9 mouse cellular contexts compared by ENCODE assay signal in the genomic region with DNA sequence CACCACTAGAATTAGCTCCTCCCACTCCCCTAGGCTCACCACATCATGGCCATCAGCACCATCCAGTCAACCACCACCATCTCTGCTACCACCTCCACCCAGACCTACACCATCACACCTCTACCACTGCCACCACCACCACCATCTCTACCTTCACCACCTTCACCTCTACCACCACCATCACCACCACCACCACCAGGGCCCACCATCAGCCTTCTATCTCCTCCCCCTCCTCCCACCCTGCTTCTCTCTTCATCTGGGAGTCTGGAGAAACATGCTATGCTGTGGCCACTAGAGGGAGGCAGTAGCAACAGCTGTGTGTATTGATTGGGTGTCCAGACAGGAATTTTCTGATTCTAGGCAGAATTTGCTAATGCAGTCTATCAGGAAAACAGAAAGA. TPM values are rescaled to one million over a fixed set of nuclear protein-coding genes. Genes with fewer than 3 reads are reported as not detected.
A peak's percentile ranks its signal among the peaks of the same experiment; 100 is the strongest.
DNase-seq lines count a peak whose midpoint lies in the region; ATAC-seq and TF ChIP-seq lines count a peak whose summit lies in the region.
"Had no signal": no experiment of that assay in that cellular context is flagged by ENCODE, and none has a peak within 500 bp of the region (broad histone marks: within the 10 kb centered on the region; RNA-seq: fewer than 3 reads in every experiment).

No protein-coding gene starts in this region.

- no peak for ATAC-seq in liver, embryonic 12.5 days
- ATAC-seq in granulocyte monocyte progenitor cell, adult 5-6 weeks (replicated peaks; ENCODE audit: poor library complexity, severe bottlenecking), result peak; percentile 42
- peak; percentile 64; the same call in 1 of the 2 replicates for ATAC-seq in neural tube, embryonic 12.5 days (ENCODE audit: low FRiP score, low read depth)
- ATAC-seq in heart, embryonic 11.5 days (replicated peaks; ENCODE audit: insufficient number of reproducible peaks, low FRiP score, low TSS enrichment), result no peak

- no peaks in the 10 kb centered on the region for H3K9me3 ChIP-seq in liver, embryonic 12.5 days (replicated peaks)
- H3K9me3 ChIP-seq in neural tube, embryonic 12.5 days, result no peaks in the 10 kb centered on the region
- H3K9me3 ChIP-seq in heart, embryonic 11.5 days (replicated peaks; ENCODE audit: control insufficient read depth, low read length), result no peaks in the 10 kb centered on the region
- H3K9me3 ChIP-seq: liver, embryonic 13.5 days had no signal

- peak; percentile 48; the same call in 1 of the 2 replicates for TF ChIP-seq CTCF in liver, adult 2 months (IDR thresholded peaks at IDR 0.05; ENCODE audit: low read depth, low read length)
- peak; percentile 81 for TF ChIP-seq CTCF in brain, embryonic 14.5 days (IDR thresholded peaks at IDR 0.05; ENCODE audit: borderline replicate concordance, extremely low read depth, insufficient read depth, insufficient read length)
- TF ChIP-seq CTCF in thymus, adult 2 months (IDR thresholded peaks at IDR 0.05; ENCODE audit: borderline replicate concordance, control insufficient read depth, extremely low read depth, insufficient read depth, low read length, poor library complexity), result no peak

- no peak overlapping the region for H3K27ac ChIP-seq in liver, adult 2 months (replicated peaks; ENCODE audit: insufficient read depth, low read depth, low read length)
- H3K27ac ChIP-seq in liver, embryonic 12.5 days, result no peak overlapping the region
- no peak overlapping the region for H3K27ac ChIP-seq in neural tube, embryonic 12.5 days
- H3K27ac ChIP-seq in thymus, adult 2 months (ENCODE audit: control insufficient read depth, insufficient read depth, low read length), result no peak overlapping the region
- no peak overlapping the region for H3K27ac ChIP-seq in heart, embryonic 11.5 days (ENCODE audit: low read depth, low read length)
- H3K27ac ChIP-seq: liver, embryonic 13.5 days had no signal

- no peak overlapping the region for H3K4me2 ChIP-seq in liver, embryonic 12.5 days
- no peak overlapping the region for H3K4me2 ChIP-seq in neural tube, embryonic 12.5 days (replicated peaks)
- no peak overlapping the region for H3K4me2 ChIP-seq in heart, embryonic 11.5 days
- H3K4me2 ChIP-seq: liver, embryonic 13.5 days had no signal

- H3K4me3 ChIP-seq in liver, adult 2 months (ENCODE audit: insufficient read depth, low read depth, low read length), result no peak overlapping the region
- no peak overlapping the region for H3K4me3 ChIP-seq in liver, embryonic 12.5 days
- H3K4me3 ChIP-seq in neural tube, embryonic 12.5 days, result no peak overlapping the region
- H3K4me3 ChIP-seq in thymus, adult 2 months (ENCODE audit: control insufficient read depth, insufficient read depth, low read length), result no peak overlapping the region
- no peak overlapping the region for H3K4me3 ChIP-seq in heart, embryonic 11.5 days (ENCODE audit: low read depth, low read length)
- H3K4me3 ChIP-seq: liver, embryonic 13.5 days had no signal

- no peak overlapping the region for H3K9ac ChIP-seq in liver, adult 2 months (ENCODE audit: low read depth, low read length)
- H3K9ac ChIP-seq in liver, embryonic 12.5 days, result no peak overlapping the region
- H3K9ac ChIP-seq in neural tube, embryonic 12.5 days, result no peak overlapping the region
- no peak overlapping the region for H3K9ac ChIP-seq in heart, embryonic 11.5 days (ENCODE audit: low read depth, low read length)
- H3K9ac ChIP-seq: liver, embryonic 13.5 days had no signal

- TF ChIP-seq POLR2A in liver, adult 2 months (IDR thresholded peaks at IDR 0.05; ENCODE audit: extremely low read depth, insufficient read depth, low read length), result no peak
- TF ChIP-seq POLR2A in brain, embryonic 14.5 days (IDR thresholded peaks at IDR 0.05; ENCODE audit: borderline replicate concordance, extremely low read depth, insufficient read depth, insufficient read length, poor library complexity, severe bottlenecking), result no peak
- no peak for TF ChIP-seq POLR2A in thymus, adult 2 months (IDR thresholded peaks at IDR 0.05; ENCODE audit: control insufficient read depth, extremely low read depth, insufficient read depth, low read length, poor library complexity)

- H3K4me1 ChIP-seq in liver, adult 2 months (ENCODE audit: control insufficient read depth, insufficient read depth, low read length), result no peaks in the 10 kb centered on the region
- no peaks in the 10 kb centered on the region for H3K4me1 ChIP-seq in liver, embryonic 12.5 days
- no peaks in the 10 kb centered on the region for H3K4me1 ChIP-seq in neural tube, embryonic 12.5 days
- H3K4me1 ChIP-seq in thymus, adult 2 months (replicated peaks; ENCODE audit: control insufficient read depth, insufficient read depth, low read length), result no peaks in the 10 kb centered on the region; the same call in 1 of the 2 replicates
- peaks cover 5% of the 10 kb centered on the region; the same call in 1 of the 2 replicates for H3K4me1 ChIP-seq in heart, embryonic 11.5 days (ENCODE audit: control insufficient read depth, insufficient read depth, low read length)
- H3K4me1 ChIP-seq: liver, embryonic 13.5 days had no signal

- no peaks in the 10 kb centered on the region for H3K79me2 ChIP-seq in liver, adult 2 months (ENCODE audit: control insufficient read depth, insufficient read depth, low read length)

- intact Hi-C loops in left cerebral cortex, postnatal 10 days (cut with DNase I), result loop anchor here (5.0 kb wide), 1 partner anchor 45 kb away; no protein-coding TSS in a partner anchor

- no peaks in the 10 kb centered on the region for H3K27me3 ChIP-seq in liver, adult 2 months (ENCODE audit: control insufficient read depth, insufficient read depth, low read length)
- no peaks in the 10 kb centered on the region for H3K27me3 ChIP-seq in liver, embryonic 12.5 days (replicated peaks)
- no peaks in the 10 kb centered on the region for H3K27me3 ChIP-seq in neural tube, embryonic 12.5 days (replicated peaks)
- H3K27me3 ChIP-seq in thymus, adult 2 months (ENCODE audit: control insufficient read depth, insufficient read depth, low read length), result no peaks in the 10 kb centered on the region
- H3K27me3 ChIP-seq in heart, embryonic 11.5 days (ENCODE audit: control insufficient read depth, insufficient read depth, low read length), result no peaks in the 10 kb centered on the region
- H3K27me3 ChIP-seq: liver, embryonic 13.5 days had no signal

- DNase-seq in liver, adult 2 months (ENCODE audit: extremely low read depth, low read depth, low spot score), result no peak
- peak; percentile 77 for DNase-seq in brain, embryonic 14.5 days (ENCODE audit: low read depth)
- peak; percentile 48 to 63 for DNase-seq in left cerebral cortex, postnatal 10 days (ENCODE audit: extremely low spot score in 1 of 2, low spot score in 2 of 2)
- no peak for DNase-seq in thymus, adult 2 months
- DNase-seq: liver, embryonic 13.5 days had no signal

- no peaks in the 10 kb centered on the region for H3K36me3 ChIP-seq in liver, adult 2 months (ENCODE audit: control insufficient read depth, insufficient read depth, low read length)
- H3K36me3 ChIP-seq in liver, embryonic 12.5 days, result no peaks in the 10 kb centered on the region
- H3K36me3 ChIP-seq in neural tube, embryonic 12.5 days, result no peaks in the 10 kb centered on the region
- H3K36me3 ChIP-seq in thymus, adult 2 months (ENCODE audit: control insufficient read depth, insufficient read depth, low read length), result no peaks in the 10 kb centered on the region
- H3K36me3 ChIP-seq in heart, embryonic 11.5 days (ENCODE audit: control insufficient read depth, insufficient read depth, low read length), result no peaks in the 10 kb centered on the region
- H3K36me3 ChIP-seq: liver, embryonic 13.5 days had no signal

RNA-seq across cellular contexts. Expression of gene Edar, which starts 47.9 kb away (rescaled TPM):
- under 0.01 TPM in 1 of 2 replicates, not detected in the other for total RNA-seq in liver, adult 2 months (2014; rRNA removed)
- 0.05 TPM in 1 of 2 replicates, not detected in the other for polyA plus RNA-seq in liver, adult 2 months (2012; rRNA removed)
- 0.06 TPM in 1 of 2 replicates, not detected in the other for polyA plus RNA-seq in liver, embryonic 12.5 days (2016; fragmentation: Nextera tagmentation; extraction: Ambion mirVana)
- polyA plus RNA-seq in brain, embryonic 14.5 days (2012; rRNA removed), result 0.67 and 0.97 TPM in 2 replicates
- not detected in 2 replicates for total RNA-seq in granulocyte monocyte progenitor cell, adult 5-6 weeks (2014; fragmentation: Nextera tagmentation)
- total RNA-seq in granulocyte monocyte progenitor cell, adult 5-6 weeks (2017), result not detected in 2 replicates
- total RNA-seq in left cerebral cortex, postnatal 10 days (2021), result under 1 TPM; 0.41 to 0.43 TPM
- 0.15 TPM in 1 of 2 replicates, not detected in the other for polyA plus RNA-seq in neural tube, embryonic 12.5 days (2016; fragmentation: Nextera tagmentation; extraction: Ambion mirVana)
- 1.2 and 2.2 TPM in 2 replicates for polyA plus RNA-seq in thymus, adult 2 months (2012; rRNA removed)
- 0.13 TPM in 1 of 2 replicates, not detected in the other for polyA plus RNA-seq in heart, embryonic 11.5 days (2014; fragmentation: Nextera tagmentation; extraction: Ambion mirVana)
- polyA plus RNA-seq: liver, embryonic 13.5 days had no signal

Comparison
In these comparisons a context has a peak if more than half of its experiments do, and no peak if none do; other contexts are left out.
1. DNase-seq: peak in brain, embryonic 14.5 days (single experiment) and left cerebral cortex, postnatal 10 days (2 of 2); none in liver, adult 2 months (single experiment) and thymus, adult 2 months (single experiment).
2. ATAC-seq: peak in granulocyte monocyte progenitor cell, adult 5-6 weeks (single experiment) and neural tube, embryonic 12.5 days (single experiment); none in liver, embryonic 12.5 days (single experiment) and heart, embryonic 11.5 days (single experiment).